Mouse (Mus musculus) forebrain, embryonic 11.5 days (tissue): ENCODE results near the gene Lcn12. TPM values are rescaled to one million over a fixed set of nuclear protein-coding genes. Genes with fewer than 3 reads are reported as not detected.

Experiments used
- ATAC-seq: fragments of 200-750 bp; cut with Nextera tagmentation; replicated peaks from 2 replicates; pipeline ENCODE4 v1.8.0; 2017; ENCODE audit warnings: moderate TSS enrichment; ENCODE audit not compliant: low FRiP score
- DNase-seq: peaks from one replicate; pipeline ENCODE4 v3.0.0-alpha.2; 2017; ENCODE audit warnings: low spot score
- H3K27ac ChIP-seq: fragments of 300-500 bp; sonication (generic); 2 replicates; pipeline ENCODE4 v1.5.1; 2014; ENCODE audit warnings: low read depth, low read length
- H3K27me3 ChIP-seq: fragments of 300-500 bp; sonication (generic); 2 replicates; pipeline ENCODE4 v1.6.1; 2014; ENCODE audit warnings: mild to moderate bottlenecking, low read length, mixed read lengths; ENCODE audit not compliant: control insufficient read depth, insufficient read depth
- H3K36me3 ChIP-seq: fragments of 300-500 bp; sonication (generic); 2 replicates; pipeline ENCODE4 v1.6.1; 2014; ENCODE audit warnings: mild to moderate bottlenecking, low read length, moderate library complexity, mixed read lengths; ENCODE audit not compliant: control insufficient read depth, insufficient read depth
- H3K4me1 ChIP-seq: fragments of 300-500 bp; sonication (generic); replicated peaks from 2 replicates; pipeline ENCODE4 v1.6.1; 2014; ENCODE audit warnings: low read length, mixed read lengths; ENCODE audit not compliant: control insufficient read depth, insufficient read depth
- H3K4me2 ChIP-seq: fragments of 300-500 bp; sonication (generic); 2 replicates; pipeline ENCODE4 v1.6.1; 2014; ENCODE audit warnings: low read depth, mild to moderate bottlenecking, low read length, moderate library complexity, mixed read lengths; ENCODE audit not compliant: severe bottlenecking
- H3K4me3 ChIP-seq: fragments of 300-500 bp; sonication (generic); 2 replicates; pipeline ENCODE4 v1.5.1; 2014; ENCODE audit warnings: low read depth, low read length
- H3K9ac ChIP-seq: fragments of 300-500 bp; sonication (generic); 2 replicates; pipeline ENCODE4 v1.6.1; 2014; ENCODE audit warnings: low read length
- H3K9me3 ChIP-seq: fragments of 300-500 bp; sonication (generic); 2 replicates; pipeline ENCODE4 v1.6.1; 2016; ENCODE audit warnings: low read length, mixed read lengths; ENCODE audit not compliant: control insufficient read depth
- WGBS: fragments of 180-500 bp; shearing (Covaris S2); extraction: QIAGEN DNeasy Blood & Tissue Kit; methylation state at CpG from one replicate; pipeline ENCODE4 v1.1.7; 2014; 5-methylcytosine and 5-hydroxymethylcytosine counted together
- polyA plus RNA-seq: library from polyadenylated mRNA; unstranded; fragments of >200 nt; fragmentation: Nextera tagmentation; extraction: Ambion mirVana; gene quantifications from 2 replicates; pipeline ENCODE4 v1.2.1, GENCODE M21; 2014

Gene Lcn12
- polyA plus RNA-seq, 1 experiment from 2014 or later: not detected

DNA sequence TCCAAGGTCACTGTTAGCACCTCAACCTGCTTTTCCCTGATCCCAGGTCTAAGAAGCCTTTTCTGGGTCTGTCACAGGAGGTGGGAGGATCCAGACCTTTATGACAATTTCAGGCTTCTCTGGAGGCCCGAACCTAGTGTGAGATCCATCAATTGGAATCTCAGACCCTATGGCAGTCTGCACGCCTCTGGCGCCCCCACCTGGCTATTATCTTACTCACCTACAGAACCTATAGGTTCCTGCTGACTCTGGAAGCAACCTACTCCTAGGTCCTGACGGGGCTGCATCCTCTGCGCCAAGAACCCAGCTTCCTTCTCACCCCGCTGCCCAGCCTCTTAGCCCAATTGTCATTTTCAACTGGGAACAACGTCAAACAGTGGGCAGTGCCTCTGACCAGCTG lies 10.7 kb downstream of the Lcn12 start:
- no peak for ATAC-seq
- no peak for DNase-seq
- H3K4me2 ChIP-seq: no peak overlapping the region
- H3K9me3 ChIP-seq: no peaks in the 10 kb centered on the region
- no peaks in the 10 kb centered on the region for H3K36me3 ChIP-seq
- 27% methylated on average over 7 of the region's 7 CpGs for WGBS
- no peak overlapping the region for H3K9ac ChIP-seq
- H3K4me3 ChIP-seq: no peak overlapping the region
- H3K27me3 ChIP-seq: no peaks in the 10 kb centered on the region
- no peak overlapping the region for H3K27ac ChIP-seq
- H3K4me1 ChIP-seq: no peaks in the 10 kb centered on the region

DNA sequence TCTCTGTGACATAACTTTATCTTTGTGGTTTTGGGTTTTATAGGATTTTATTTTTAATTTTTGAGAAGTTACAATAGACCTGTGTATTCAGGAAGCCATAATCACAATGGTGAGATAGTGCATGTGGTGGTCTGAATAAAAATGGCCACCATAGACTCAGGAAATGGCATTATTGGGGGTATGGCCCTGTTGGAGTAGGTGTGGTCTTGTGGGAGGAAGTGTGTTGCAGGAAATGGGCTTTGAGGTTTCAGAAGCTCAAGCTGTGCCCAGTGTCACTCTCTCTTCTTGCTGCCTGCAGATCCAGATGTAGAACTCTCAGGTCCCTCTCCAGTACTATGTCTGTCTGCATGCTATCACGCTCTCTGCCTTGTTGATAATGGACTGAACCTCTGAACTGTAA lies 13.2 kb downstream of the Lcn12 start:
- Histone ChIP-seq H3K27me3 (no peaks in the 10 kb centered on the region), H3K36me3 (no peaks in the 10 kb centered on the region), H3K27ac (no peak overlapping the region), H3K4me1 (no peaks in the 10 kb centered on the region), H3K4me3 (no peak overlapping the region), H3K4me2 (no peak overlapping the region), H3K9ac (no peak overlapping the region), H3K9me3 (no peaks in the 10 kb centered on the region)
- DNase-seq (no peak), ATAC-seq (no peak)
- 83% methylated on average over 1 of the region's 1 CpGs for WGBS

DNA sequence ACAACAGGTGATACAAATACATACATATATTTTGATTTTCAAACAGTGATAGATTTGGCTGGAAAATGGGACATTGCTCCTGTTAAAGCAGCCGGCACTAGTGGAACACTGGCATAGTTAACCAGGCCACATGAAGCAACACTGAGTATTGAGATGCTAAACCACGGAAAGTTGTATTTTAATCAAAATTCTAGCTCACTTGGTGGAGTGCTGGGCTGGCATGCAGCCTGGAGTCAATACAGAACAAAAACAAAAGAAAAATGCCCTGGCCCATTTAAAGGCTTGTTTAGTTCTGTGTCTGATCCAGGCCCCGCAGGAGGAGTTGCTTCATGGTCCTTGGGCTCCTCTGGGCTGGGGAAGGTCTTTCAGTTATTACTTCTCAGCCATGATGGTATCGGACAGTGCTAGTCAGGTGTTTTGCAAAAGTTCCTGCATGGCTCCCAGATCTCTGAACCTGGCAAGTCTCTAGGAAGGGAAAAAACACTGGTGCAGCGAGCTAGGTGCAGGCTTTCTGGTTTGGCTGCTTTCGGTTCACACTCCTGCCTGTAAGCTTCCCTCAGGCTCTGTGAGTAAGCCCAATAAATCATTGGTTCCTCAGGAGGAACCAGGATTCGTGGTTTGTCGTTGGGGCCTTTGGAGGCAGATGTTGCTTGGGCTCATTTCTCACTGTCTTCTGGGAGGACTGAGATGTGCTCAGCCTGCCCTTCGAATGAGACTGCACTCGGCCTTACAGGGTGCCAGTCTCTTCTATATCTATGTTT lies 14.0 kb downstream of the Lcn12 start:
- WGBS: 76% methylated on average over 10 of the region's 10 CpGs
- ATAC-seq (no peak), DNase-seq (no peak)
- Histone ChIP-seq H3K27ac (no peak overlapping the region), H3K9ac (no peak overlapping the region), H3K36me3 (no peaks in the 10 kb centered on the region), H3K4me3 (no peak overlapping the region), H3K4me1 (no peaks in the 10 kb centered on the region), H3K9me3 (no peaks in the 10 kb centered on the region), H3K27me3 (no peaks in the 10 kb centered on the region), H3K4me2 (no peak overlapping the region)

DNA sequence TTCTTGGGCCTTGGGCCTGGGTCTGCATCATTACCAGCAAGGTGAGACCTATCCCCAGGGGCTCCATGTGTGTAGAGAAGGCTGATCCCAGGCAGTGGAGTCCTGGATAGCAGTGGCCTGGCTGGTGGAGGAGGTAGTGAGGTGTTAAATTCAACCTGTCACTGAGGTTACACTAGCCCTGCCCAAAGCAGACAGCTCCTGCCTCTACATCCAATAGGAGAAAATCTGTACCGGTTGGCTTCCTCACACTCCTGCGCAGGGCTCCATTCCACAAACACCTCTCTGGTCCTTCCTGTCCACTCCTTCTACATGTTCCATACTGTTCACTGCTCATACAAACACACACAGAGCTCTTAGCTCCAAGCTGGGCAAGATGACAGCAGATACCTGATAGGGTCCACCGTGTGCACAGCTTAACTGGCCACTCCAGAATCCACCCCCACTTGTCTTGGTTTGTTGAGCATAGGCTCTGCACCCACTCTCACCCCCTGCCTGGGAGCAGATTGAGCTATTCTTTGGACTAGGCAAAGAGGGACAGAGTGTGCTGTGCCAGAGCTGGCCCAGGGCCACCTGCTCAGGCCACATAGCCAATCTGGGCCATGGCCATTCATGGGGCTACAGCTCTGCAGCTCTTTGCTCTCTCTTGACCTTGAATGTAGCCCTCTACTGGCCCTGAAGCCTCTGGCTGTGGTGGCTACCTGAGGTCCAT lies 15.6 kb downstream of the Lcn12 start:
- Histone ChIP-seq H3K4me2 (no peak overlapping the region), H3K4me1 (no peaks in the 10 kb centered on the region), H3K9ac (no peak overlapping the region), H3K9me3 (no peaks in the 10 kb centered on the region), H3K4me3 (no peak overlapping the region), H3K27me3 (no peaks in the 10 kb centered on the region), H3K27ac (no peak overlapping the region), H3K36me3 (no peaks in the 10 kb centered on the region)
- no peak for ATAC-seq
- DNase-seq: no peak
- WGBS: 95% methylated on average over 3 of the region's 3 CpGs

DNA sequence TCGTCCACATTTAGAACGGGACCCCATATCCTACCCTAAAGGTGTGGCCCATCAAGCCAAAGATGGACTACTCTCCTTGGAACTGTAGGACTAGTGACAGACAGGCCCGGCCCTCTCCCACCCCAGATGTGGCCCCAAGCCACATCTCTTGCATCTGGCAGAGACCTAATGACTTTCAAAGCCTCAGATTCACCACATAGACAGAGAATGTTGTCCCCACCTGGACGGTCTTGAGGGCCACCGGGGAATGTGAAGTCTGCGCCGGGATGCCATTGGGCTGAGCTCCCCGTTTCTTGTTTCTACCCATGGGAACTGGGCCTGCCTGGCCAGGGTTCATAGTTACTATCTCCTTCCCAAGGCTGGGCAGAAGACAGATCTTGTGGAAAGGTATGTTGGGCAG lies 16.2 kb downstream of the Lcn12 start:
- Histone ChIP-seq H3K27me3 (no peaks in the 10 kb centered on the region), H3K4me3 (no peak overlapping the region), H3K4me2 (no peak overlapping the region), H3K4me1 (no peaks in the 10 kb centered on the region), H3K9me3 (no peaks in the 10 kb centered on the region), H3K36me3 (no peaks in the 10 kb centered on the region), H3K9ac (no peak overlapping the region), H3K27ac (no peak overlapping the region)
- WGBS: 89% methylated on average over 8 of the region's 8 CpGs
- DNase-seq (no peak), ATAC-seq (no peak)

DNA sequence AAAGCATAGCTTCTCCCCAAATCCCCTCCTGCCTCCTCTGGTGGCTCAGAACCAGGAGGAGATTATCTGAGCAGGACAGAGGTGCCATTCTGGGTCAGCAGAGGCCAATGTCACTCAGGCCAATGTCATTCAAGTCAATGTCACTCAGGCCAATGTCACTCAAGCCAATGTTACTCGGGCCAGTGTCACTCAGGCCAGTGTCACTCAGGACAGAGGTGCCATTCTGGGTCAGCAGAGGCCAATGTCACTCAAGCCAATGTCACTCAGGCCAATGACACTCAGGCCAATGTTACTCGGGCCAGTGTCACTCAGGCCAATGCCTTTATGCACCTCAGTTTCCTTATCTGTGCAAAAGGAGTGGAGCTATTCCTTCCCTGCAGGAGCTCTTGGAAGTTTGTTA lies 21.2 kb downstream of the Lcn12 start:
- no peak overlapping the region for H3K4me3 ChIP-seq
- WGBS: 79% methylated on average over 2 of the region's 2 CpGs
- H3K9ac ChIP-seq: no peak overlapping the region
- ATAC-seq (no peak), DNase-seq (no peak)
- no peaks in the 10 kb centered on the region for H3K27me3 ChIP-seq
- H3K9me3 ChIP-seq: no peaks in the 10 kb centered on the region
- no peaks in the 10 kb centered on the region for H3K36me3 ChIP-seq
- H3K4me2 ChIP-seq: no peak overlapping the region
- H3K4me1 ChIP-seq: no peaks in the 10 kb centered on the region
- no peak overlapping the region for H3K27ac ChIP-seq

DNA sequence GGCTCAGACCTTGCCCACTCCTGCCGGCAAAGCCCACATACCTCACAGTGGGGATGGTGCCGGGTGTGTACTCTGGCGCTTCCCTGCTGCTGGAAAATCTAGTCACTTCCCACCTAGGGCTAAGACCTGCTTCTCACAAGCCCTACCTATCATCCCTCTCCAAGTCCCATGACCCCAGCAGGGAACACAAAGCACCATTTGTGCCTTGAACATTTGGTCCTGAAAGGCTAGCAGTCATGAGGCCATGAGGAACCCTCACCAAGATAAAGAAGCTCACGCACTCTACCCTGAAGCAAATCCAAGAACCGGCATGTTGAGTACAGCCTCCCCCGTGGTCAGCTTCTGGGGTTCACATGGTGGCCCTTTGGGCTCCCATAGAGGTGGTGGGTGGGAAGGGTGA lies 23.7 kb downstream of the Lcn12 start, which contains the start of gene Ptgds:
TSS of gene Ptgds (minus strand) at position 78 of the 400 bp plus-strand sequence.
- no peak for ATAC-seq

DNA sequence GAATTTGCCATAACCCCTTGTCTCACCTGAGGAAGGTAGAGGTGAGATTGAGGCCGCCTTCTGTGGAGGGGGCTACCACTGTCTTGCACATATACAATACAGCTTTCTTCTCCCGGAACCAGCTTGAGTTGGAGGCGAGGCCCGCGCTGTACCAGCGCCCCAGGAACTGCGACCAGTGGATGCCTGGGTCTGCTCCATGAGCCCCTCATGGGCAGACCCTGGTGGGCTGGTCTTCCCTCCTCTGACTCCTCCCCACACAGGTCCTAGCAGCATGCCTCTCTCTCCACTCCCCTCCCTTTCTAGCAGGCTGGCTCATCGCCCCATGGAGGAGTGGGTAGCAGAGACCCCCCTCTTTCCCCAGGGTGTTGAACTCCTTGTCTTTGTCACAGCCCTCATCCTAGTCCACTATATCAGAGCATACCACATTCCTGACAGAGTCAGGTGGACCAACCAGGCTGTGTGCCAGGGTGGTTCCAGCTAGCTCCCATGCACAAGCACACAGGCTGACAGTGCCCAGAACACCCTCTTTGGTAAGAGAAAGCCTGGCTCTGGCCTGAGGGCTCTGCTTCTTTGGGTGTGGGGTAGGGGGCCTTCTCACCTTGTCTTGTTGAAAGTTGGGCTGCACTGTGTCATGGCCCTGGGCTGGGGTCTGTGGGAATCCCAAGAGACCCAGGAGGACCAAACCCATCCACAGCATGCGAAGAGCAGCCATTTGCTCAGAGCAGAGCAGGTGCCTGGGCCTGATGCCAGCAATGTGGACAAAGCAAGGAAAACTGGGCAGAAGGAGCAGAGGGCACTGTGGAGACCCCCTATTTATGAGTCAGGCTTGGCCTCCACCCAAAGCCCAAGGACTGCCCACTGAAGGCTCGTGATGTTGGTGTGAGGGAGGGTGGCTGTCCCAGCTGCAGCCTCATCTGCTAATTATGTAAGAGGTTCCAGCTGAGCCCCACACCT lies 24.5 kb downstream of the Lcn12 start:
- Histone ChIP-seq H3K27ac (no peak overlapping the region), H3K4me2 (no peak overlapping the region), H3K27me3 (no peaks in the 10 kb centered on the region), H3K4me3 (no peak overlapping the region), H3K9me3 (no peaks in the 10 kb centered on the region), H3K4me1 (no peaks in the 10 kb centered on the region), H3K9ac (no peak overlapping the region), H3K36me3 (no peaks in the 10 kb centered on the region)
- no peak for DNase-seq
- ATAC-seq: no peak
- 82% methylated on average over 10 of the region's 10 CpGs for WGBS

More for the DNA sequence above, 23.7 kb downstream of the Lcn12 start, which contains the start of gene Ptgds:
- Histone ChIP-seq H3K36me3 (no peaks in the 10 kb centered on the region), H3K27ac (no peak within 1 kb of the TSS), H3K27me3 (no peaks in the 10 kb centered on the region), H3K9me3 (no peaks in the 10 kb centered on the region), H3K4me1 (no peaks in the 10 kb centered on the region), H3K9ac (no peak within 1 kb of the TSS), H3K4me2 (no peak within 1 kb of the TSS), H3K4me3 (no peak within 1 kb of the TSS)
- DNase-seq: no peak
- WGBS: 67% methylated on average over 6 of the region's 6 CpGs
